Mouse (Mus musculus) hindbrain, embryonic 13.5 days (tissue): ENCODE data around the gene Vars. TPM values are rescaled to one million over a fixed set of nuclear protein-coding genes. Genes with fewer than 3 reads are reported as not detected.

Source experiments
- ATAC-seq: fragments of 200-750 bp; cut with Nextera tagmentation; 2 replicates; pipeline ENCODE4 v1.8.0; 2017; ENCODE audit warnings: moderate TSS enrichment; ENCODE audit not compliant: low FRiP score
- H3K27ac ChIP-seq: fragments of 300-500 bp; sonication (generic); 2 replicates; pipeline ENCODE4 v1.5.1; 2015; ENCODE audit warnings: inconsistent platforms, mild to moderate bottlenecking, moderate library complexity
- H3K27me3 ChIP-seq: fragments of 300-500 bp; sonication (generic); 2 replicates; pipeline ENCODE4 v1.6.1; 2015; ENCODE audit warnings: mild to moderate bottlenecking, inconsistent platforms
- H3K36me3 ChIP-seq: fragments of 300-500 bp; sonication (generic); 2 replicates; pipeline ENCODE4 v1.6.1; 2015; ENCODE audit warnings: mild to moderate bottlenecking, inconsistent platforms
- H3K4me1 ChIP-seq: fragments of 300-500 bp; sonication (generic); replicated peaks from 2 replicates; pipeline ENCODE4 v1.6.1; 2015; ENCODE audit warnings: inconsistent platforms
- H3K4me2 ChIP-seq: fragments of 300-500 bp; sonication (generic); 2 replicates; pipeline ENCODE4 v1.6.1; 2015; ENCODE audit warnings: inconsistent platforms, mild to moderate bottlenecking, moderate library complexity
- H3K4me3 ChIP-seq: fragments of 300-500 bp; sonication (generic); 2 replicates; pipeline ENCODE4 v1.5.1; 2015; ENCODE audit warnings: mild to moderate bottlenecking, inconsistent platforms
- H3K9ac ChIP-seq: fragments of 300-500 bp; sonication (generic); 2 replicates; pipeline ENCODE4 v1.6.1; 2015; ENCODE audit warnings: mild to moderate bottlenecking, inconsistent platforms
- H3K9me3 ChIP-seq: fragments of 300-500 bp; sonication (generic); 2 replicates; pipeline ENCODE4 v1.6.1; 2016; ENCODE audit warnings: inconsistent platforms
- WGBS: fragments of 180-500 bp; shearing (Covaris S2); methylation state at CpG from one replicate; pipeline ENCODE4 v1.1.7; 2015; 5-methylcytosine and 5-hydroxymethylcytosine counted together
- polyA plus RNA-seq: library from polyadenylated mRNA; unstranded; fragments of >200 nt; fragmentation: Nextera tagmentation; extraction: Ambion mirVana; gene quantifications from 2 replicates; pipeline ENCODE4 v1.2.1, GENCODE M21; 2015

The Vars gene
- polyA plus RNA-seq, 1 experiment from 2014 or later = 57.3 TPM

DNA sequence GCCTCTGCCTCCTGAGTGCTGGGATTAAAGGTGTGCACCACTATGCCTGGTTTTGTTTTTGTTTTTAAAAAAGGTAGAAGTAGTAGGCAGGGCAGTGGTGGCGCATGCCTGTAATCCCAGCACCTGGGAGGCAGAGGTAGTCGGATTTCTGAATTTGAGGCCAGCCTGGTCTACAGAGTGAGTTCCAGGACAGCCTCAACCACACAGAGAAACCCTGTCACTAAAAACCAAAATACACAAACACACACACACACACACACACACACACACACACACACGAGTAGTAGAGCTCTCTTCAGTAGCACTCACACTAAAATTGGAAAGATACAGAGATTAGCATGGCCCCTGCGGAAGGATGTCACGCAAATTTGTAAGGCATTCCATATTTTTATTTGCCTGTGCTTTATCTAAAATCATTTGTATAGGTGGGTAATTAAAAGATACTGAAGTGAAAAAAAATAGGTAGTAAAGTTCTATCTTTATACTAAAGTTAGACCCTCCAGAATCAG is 48.2 kb downstream of the Vars start:
- WGBS = 80% methylated on average over 5 of the region's 5 CpGs

DNA sequence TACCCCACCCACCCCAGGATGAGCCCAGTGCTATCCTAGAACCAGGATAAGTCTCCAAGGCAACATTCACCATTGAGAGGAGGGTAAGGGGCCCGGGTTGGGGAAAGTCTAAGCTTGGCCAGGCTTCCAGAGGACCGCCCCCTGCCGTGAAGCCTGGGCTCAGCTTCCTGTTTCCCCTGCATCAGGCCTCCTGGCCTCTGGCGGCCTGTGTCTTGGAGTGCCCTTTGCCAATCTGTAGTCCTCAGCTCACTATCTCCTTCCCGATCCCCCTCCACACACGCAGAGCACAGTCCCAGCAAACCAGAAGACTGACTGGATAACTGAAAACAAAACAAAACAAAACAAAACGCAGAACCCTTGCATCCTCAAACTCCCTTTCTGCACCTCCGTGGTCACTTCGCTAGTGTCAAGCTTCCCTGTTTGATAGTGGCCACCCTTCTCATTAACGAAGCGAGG is 48.8 kb downstream of the Vars start, which contains the start of gene Clic1:
Gene Clic1 (plus strand): TSS at position 406 of the 456 bp plus-strand sequence.
- H3K4me2 ChIP-seq = peak within 1 kb of the TSS; percentile 61
- H3K9me3 ChIP-seq = no peaks in the 10 kb centered on the region; the same call in 1 of the 2 replicates
- peaks cover 7% of the 10 kb centered on the region for H3K36me3 ChIP-seq
- WGBS = 4% methylated on average over 11 of the region's 11 CpGs
- H3K4me3 ChIP-seq = peak within 1 kb of the TSS; percentile 43
- no peaks in the 10 kb centered on the region for H3K27me3 ChIP-seq
- peak within 1 kb of the TSS; percentile 89 for H3K27ac ChIP-seq
- H3K4me1 ChIP-seq = peaks cover 47% of the 10 kb centered on the region
- ATAC-seq = no peak
- peak within 1 kb of the TSS; percentile 74 for H3K9ac ChIP-seq

More for the DNA sequence above, 48.2 kb downstream of the Vars start:
- Histone ChIP-seq H3K9ac (no peak overlapping the region), H3K4me1 (peaks cover 47% of the 10 kb centered on the region), H3K27me3 (no peaks in the 10 kb centered on the region), H3K27ac (peak overlapping the region; percentile 89; the same call in 1 of the 2 replicates), H3K36me3 (peaks cover 2% of the 10 kb centered on the region), H3K4me2 (no peak overlapping the region), H3K9me3 (no peaks in the 10 kb centered on the region), H3K4me3 (no peak overlapping the region)
- ATAC-seq = no peak

DNA sequence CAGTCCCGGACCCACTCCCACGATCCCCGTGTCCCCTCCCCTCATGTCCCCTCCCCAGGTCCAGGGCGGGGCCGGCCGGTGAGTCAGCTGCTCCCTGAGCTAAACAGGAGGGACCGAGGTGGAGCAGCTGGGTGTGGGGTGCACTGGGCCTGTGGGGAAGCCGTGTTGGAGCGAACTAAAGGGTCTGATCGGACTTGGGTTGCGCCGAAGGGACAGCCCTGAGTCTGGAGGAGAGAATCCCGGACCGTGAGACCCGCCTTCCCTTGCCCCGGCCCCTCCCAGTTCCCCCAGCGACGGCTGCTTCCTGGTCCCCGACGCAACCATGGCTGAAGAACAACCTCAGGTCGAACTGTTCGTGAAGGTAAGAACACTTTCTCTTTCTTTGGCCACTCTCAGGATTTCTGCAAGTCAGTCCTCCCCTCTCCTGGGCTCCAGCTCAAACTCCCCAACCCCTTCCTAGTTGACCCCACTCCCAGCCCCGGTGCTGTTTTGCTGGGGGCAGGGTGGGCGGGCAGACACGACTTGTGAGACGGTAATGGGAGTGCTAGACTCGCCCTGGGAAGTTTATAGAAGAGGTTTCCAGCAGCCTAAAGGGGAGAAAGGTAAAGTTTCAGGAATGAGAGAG is 49.5 kb downstream of the Vars start:
- no peak for ATAC-seq

DNA sequence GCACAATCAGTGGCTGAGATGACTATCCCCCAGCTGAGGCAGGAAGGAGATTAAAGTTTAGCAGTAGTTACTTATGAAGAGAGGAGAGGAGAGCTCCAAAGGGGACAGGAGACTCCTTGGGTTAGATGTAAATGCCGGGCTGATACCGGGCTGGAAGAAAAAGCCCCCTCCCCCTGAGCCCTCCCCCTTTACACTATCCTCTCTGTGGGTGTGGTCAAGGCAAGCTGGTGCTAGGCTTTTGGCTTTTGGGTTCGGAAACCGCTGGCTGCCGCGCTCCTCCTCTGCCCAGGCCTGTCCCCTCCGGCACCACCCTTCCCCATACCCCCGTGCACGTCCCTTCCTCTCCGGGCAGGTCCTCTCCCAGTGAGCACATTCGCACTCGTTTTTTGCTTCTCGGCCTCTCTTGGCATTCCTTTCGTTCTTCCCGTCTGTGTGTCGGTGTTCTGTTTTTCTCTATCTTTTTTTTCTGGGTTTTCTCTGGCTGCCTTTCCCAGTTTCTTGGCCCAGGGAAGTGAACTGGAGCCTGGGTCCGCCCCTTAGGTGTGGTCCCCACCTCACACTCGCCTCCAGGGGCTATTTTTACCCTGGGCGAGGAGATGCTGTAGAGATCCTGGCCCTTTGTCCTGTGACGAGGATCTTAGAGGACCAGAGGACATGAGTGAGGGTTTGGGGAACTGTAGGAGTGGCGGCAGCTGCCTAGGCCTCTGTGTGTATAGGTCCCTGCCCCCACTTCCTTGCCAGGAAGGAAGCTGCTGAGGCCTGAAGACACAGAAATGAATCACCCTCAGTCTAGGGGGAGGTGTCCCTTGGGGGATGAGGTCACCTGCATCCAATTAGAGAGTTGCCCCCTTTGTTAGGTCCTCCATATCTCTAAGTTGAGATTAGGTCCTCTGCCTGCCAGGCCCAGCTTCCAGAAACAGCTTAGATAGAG is 50.6 kb downstream of the Vars start:
- Histone ChIP-seq H3K36me3 (peaks cover 13% of the 10 kb centered on the region), H3K27ac (peak overlapping the region; percentile 90), H3K4me2 (peak overlapping the region; percentile 61), H3K27me3 (no peaks in the 10 kb centered on the region), H3K4me3 (peak overlapping the region; percentile 43), H3K9ac (peak overlapping the region; percentile 74), H3K9me3 (no peaks in the 10 kb centered on the region; the same call in 1 of the 2 replicates), H3K4me1 (peaks cover 41% of the 10 kb centered on the region)
- WGBS = 4% methylated on average over 21 of the region's 21 CpGs
- peak; percentile 44; the same call in 1 of the 2 replicates for ATAC-seq

More for the DNA sequence above, 49.5 kb downstream of the Vars start:
- no peaks in the 10 kb centered on the region for H3K27me3 ChIP-seq
- peak overlapping the region; percentile 89 for H3K27ac ChIP-seq
- peak overlapping the region; percentile 61 for H3K4me2 ChIP-seq
- H3K4me1 ChIP-seq = peaks cover 47% of the 10 kb centered on the region
- WGBS = under 1% methylated on average over 27 of the region's 27 CpGs
- peak overlapping the region; percentile 74 for H3K9ac ChIP-seq
- H3K36me3 ChIP-seq = peaks cover 7% of the 10 kb centered on the region
- H3K4me3 ChIP-seq = peak overlapping the region; percentile 43
- no peaks in the 10 kb centered on the region; the same call in 1 of the 2 replicates for H3K9me3 ChIP-seq

DNA sequence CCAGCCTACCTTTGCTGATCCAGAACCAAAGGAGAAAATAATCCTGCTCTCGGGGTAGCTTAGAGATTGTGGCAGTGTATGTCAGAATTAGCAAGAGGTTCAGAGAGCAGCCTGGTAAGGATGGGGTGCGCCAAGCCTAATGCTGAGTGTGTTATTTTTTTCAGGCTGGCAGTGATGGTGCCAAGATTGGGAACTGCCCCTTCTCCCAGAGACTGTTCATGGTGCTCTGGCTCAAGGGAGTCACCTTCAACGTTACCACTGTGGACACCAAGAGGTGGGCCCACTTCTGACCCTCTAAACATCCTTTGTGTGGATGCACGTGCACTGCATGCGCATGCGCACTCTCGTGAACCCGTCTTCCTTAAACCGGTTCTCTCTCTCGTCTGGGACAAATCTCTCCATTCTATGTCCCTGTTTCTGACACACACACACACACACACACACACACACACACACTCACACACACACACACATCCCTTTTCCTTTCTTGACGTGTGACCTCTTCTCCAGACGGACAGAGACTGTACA is 51.5 kb downstream of the Vars start:
- peaks cover 38% of the 10 kb centered on the region for H3K4me1 ChIP-seq
- no peak overlapping the region for H3K4me3 ChIP-seq
- H3K9ac ChIP-seq = peak overlapping the region; percentile 74
- H3K36me3 ChIP-seq = peaks cover 13% of the 10 kb centered on the region
- no peak for ATAC-seq
- H3K9me3 ChIP-seq = no peaks in the 10 kb centered on the region; the same call in 1 of the 2 replicates
- peak overlapping the region; percentile 61 for H3K4me2 ChIP-seq
- 68% methylated on average over 12 of the region's 12 CpGs for WGBS
- no peaks in the 10 kb centered on the region for H3K27me3 ChIP-seq
- peak overlapping the region; percentile 90 for H3K27ac ChIP-seq

DNA sequence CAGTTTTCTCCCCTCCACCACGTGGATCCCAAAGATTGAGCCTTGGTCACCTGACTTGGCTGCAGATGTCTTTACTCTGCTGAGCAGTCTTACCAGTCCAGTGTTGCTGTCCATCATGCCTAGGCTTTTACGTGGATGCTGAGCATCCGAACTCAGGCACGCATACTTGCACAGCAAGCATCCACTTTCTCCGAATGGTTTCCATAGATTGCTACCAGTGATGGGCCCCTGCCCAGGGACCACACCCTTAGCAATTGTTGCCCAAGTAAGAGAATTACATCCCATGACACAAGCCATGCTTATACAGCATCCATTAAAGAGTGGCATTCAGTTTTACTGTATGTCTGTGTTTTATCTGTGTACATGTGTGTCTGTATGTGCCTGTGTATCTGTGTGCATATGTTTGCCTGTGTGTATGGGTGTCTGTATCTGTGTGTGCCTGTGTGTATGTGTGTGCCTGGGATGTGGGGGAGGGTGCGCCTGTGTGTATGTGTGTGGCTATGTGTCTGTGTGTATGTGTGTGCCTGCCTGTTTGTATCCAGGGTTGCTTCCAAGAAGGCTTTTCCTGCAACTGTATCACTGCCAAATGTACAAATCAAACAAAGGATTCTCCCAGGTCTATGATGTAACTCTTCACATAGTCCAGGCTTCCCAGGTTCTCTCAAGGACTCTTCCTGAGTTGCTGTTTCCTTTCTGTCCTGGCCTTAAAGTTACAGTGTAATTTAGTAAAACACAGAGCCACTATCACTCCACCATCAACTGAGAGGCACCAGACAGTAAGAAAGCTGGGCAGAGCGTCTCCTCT is 55.1 kb downstream of the Vars start:
- Histone ChIP-seq H3K27ac (no peak overlapping the region), H3K36me3 (peaks cover 18% of the 10 kb centered on the region), H3K4me2 (no peak overlapping the region), H3K9ac (no peak overlapping the region), H3K4me1 (peaks cover 41% of the 10 kb centered on the region), H3K9me3 (no peaks in the 10 kb centered on the region; the same call in 1 of the 2 replicates), H3K27me3 (no peaks in the 10 kb centered on the region), H3K4me3 (no peak overlapping the region)
- WGBS = 92% methylated on average over 7 of the region's 7 CpGs
- no peak for ATAC-seq

DNA sequence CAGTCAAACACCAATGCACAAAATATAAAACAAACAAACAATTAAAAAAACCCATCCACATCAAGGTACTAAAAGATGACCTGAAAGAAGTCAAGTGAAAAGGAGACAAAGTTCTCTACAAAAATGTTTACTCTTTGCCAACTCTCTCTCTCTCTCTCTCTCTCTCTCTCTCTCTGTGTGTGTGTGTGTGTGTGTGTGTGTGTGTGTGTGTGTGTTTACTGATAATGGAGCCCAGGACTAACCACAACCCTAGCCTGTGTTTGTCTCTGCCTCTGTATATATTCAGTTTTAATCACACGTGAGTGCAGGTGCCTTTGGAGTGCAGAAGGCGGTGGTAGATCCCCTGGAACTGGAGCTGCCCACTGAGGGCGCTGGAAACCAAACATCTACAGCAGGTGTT is 56.3 kb downstream of the Vars start:
- WGBS = 82% methylated on average over 3 of the region's 3 CpGs
- ATAC-seq = no peak
- Histone ChIP-seq H3K9ac (no peak overlapping the region), H3K4me2 (no peak overlapping the region), H3K9me3 (no peaks in the 10 kb centered on the region; the same call in 1 of the 2 replicates), H3K4me1 (peaks cover 39% of the 10 kb centered on the region), H3K36me3 (peaks cover 28% of the 10 kb centered on the region), H3K4me3 (no peak overlapping the region), H3K27ac (no peak overlapping the region), H3K27me3 (peaks cover 7% of the 10 kb centered on the region)

DNA sequence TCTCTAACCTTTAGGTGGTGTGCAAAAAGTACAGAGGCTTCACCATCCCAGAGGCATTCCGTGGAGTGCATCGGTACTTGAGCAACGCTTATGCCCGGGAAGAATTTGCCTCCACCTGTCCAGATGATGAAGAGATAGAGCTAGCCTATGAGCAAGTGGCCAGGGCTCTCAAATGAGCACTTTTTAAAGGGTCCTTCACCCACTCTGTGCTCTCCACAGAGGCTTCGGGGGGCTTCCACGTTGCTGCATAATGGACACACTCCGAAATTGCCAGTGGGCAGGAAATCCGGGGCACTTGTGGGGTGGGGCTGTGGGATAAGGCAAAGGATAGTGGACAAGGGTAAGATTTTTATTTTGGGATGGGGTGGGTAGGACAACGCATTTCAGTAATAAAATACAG is 57.5 kb downstream of the Vars start:
- Histone ChIP-seq H3K9ac (peak overlapping the region; percentile 91), H3K4me1 (peaks cover 29% of the 10 kb centered on the region), H3K4me3 (peak overlapping the region; percentile 78), H3K27ac (peak overlapping the region; percentile 91), H3K27me3 (peaks cover 16% of the 10 kb centered on the region), H3K9me3 (no peaks in the 10 kb centered on the region; the same call in 1 of the 2 replicates), H3K36me3 (peaks cover 38% of the 10 kb centered on the region), H3K4me2 (peak overlapping the region; percentile 88; the same call in 1 of the 2 replicates)
- 68% methylated on average over 9 of the region's 9 CpGs for WGBS
- ATAC-seq = 0 out of 2 replicates have a peak, but pooled peaks have one; percentile 13

DNA sequence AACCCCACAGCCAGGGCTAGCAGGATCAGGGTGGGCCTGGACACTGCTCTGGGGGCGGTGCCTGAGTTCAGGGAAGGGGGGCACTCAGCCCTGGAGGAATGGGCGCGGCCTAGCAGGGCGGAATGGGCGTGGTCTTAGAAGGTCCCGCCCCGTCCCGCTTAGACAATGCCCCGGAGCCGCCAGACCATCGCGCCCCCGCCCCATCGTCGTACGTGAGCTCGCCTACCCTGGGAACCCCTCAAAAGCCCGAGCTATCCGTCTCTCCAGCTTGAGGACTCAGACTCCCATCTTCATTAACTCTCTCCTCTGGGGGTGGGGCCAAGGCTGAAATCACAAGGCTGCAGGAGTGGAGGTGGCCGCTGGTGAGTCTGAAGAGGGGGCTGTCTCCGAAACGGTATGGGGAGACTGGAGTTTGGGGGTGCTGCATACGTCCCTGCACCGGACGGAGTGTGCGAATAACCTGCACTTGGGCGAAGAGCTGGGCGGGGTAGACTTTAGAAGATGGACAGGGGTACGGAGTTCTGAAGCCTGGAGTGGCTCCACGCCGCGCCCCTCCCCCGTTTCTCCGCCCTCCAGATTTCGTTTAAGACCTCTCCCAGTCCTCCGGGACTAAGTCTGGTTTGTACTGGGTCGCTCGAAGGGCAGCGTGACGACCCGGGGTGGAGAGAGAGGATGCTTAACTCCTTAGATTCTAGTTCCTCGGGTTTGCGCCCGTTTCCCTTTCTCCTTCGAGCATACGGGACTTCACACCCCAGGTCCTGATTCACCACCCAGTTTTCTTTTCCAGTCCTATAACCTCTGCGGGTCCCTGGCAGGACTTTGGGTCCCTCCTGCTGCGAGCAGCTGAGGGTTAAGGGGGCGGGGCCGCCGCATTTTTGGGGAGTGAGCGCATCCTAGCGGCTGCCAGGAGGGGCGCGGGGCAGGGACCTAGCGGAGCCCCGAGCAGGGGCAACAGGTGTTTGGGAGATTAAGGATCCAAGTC is 58.4 kb downstream of the Vars start, which contains the start of gene Ddah2:
Gene Ddah2 (plus strand): TSS at position 125 of the 982 bp plus-strand sequence.
- Histone ChIP-seq H3K27me3 (peaks cover 25% of the 10 kb centered on the region), H3K9me3 (no peaks in the 10 kb centered on the region; the same call in 1 of the 2 replicates), H3K4me3 (peak within 1 kb of the TSS; percentile 78), H3K4me1 (peaks cover 30% of the 10 kb centered on the region), H3K27ac (peak within 1 kb of the TSS; percentile 91), H3K9ac (peak within 1 kb of the TSS; percentile 91), H3K4me2 (peak within 1 kb of the TSS; percentile 88), H3K36me3 (peaks cover 38% of the 10 kb centered on the region)
- peak; percentile 89 for ATAC-seq
- WGBS = under 1% methylated on average over 57 of the region's 57 CpGs

DNA sequence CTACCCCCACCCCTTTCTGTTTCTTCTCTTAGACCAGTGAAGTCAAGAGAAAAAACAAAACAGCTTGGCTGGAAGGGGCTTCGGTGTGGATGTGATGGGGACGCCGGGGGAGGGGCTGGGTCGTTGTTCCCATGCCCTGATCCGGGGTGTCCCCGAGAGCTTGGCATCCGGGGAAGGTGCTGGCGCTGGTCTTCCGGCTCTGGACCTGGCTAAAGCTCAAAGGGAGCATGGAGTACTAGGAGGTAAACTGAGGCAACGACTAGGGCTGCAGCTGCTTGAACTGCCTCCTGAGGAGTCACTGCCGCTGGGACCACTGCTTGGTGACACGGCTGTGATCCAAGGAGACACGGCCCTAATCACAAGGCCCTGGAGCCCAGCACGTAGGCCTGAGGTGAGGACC is 59.3 kb downstream of the Vars start:
- peaks cover 39% of the 10 kb centered on the region for H3K4me1 ChIP-seq
- peak overlapping the region; percentile 88 for H3K4me2 ChIP-seq
- no peaks in the 10 kb centered on the region for H3K9me3 ChIP-seq
- peaks cover 36% of the 10 kb centered on the region for H3K36me3 ChIP-seq
- WGBS = 30% methylated on average over 14 of the region's 14 CpGs
- peaks cover 34% of the 10 kb centered on the region for H3K27me3 ChIP-seq
- no peak overlapping the region for H3K27ac ChIP-seq
- peak overlapping the region; percentile 78 for H3K4me3 ChIP-seq
- peak overlapping the region; percentile 91 for H3K9ac ChIP-seq
- ATAC-seq = peak; percentile 25
